Mouse (Mus musculus) liver, embryonic 14 days (tissue): ENCODE measurements around the gene Hkdc1. TPM values are rescaled to one million over a fixed set of nuclear protein-coding genes. Genes with fewer than 3 reads are reported as not detected.

Experiments
- polyA plus RNA-seq: library from polyadenylated mRNA; depleted of rRNA; stranded (reverse); fragments of >200 nt; gene quantifications from 2 replicates; pipeline ENCODE4 v1.2.3, GENCODE M21; 2012; rRNA removed

Hkdc1 gene
- 3.7 and 4.4 TPM in 2 replicates for polyA plus RNA-seq

GRCm38 (mm10) chr10:62422255-62422654 is at the start of gene Hkdc1:
Hkdc1 (minus strand) TSS chr10:62422491.

GRCm38 (mm10) chr10:62449364-62450279 is 27.3 kb upstream of the Hkdc1 start, which contains the start of the genes 4930507D05Rik and Supv3l1:
4930507D05Rik (plus strand) TSS chr10:62449489.
Supv3l1 (minus strand) TSS chr10:62449738.

GRCm38 (mm10) chr10:62379808-62380207 is 42.5 kb downstream of the Hkdc1 start, which contains the start of gene Hk1:
Hk1 (minus strand) TSS chr10:62379908.

Other genes starting within 250 kb of the Hkdc1 start
- gene Tspan15, start 191.2 kb downstream of the Hkdc1 start, polyA plus RNA-seq = 6.0 and 6.5 TPM in 2 replicates
- not detected in 2 replicates for gene Tacr2, start 170.1 kb downstream of the Hkdc1 start, polyA plus RNA-seq
- gene Hk1, start 42.6 kb downstream of the Hkdc1 start, polyA plus RNA-seq = 55.1 and 58.8 TPM in 2 replicates
- gene 4930507D05Rik, start 27.0 kb upstream of the Hkdc1 start, polyA plus RNA-seq = 0.08 and 0.13 TPM in 2 replicates
- gene Supv3l1, start 27.2 kb upstream of the Hkdc1 start, polyA plus RNA-seq = 15.5 and 17.5 TPM in 2 replicates
- gene Vps26a, start 64.3 kb upstream of the Hkdc1 start, polyA plus RNA-seq = 15.3 and 18.9 TPM in 2 replicates
- gene Srgn, start 105.0 kb upstream of the Hkdc1 start, polyA plus RNA-seq = 24.8 and 34.5 TPM in 2 replicates
- 9.2 and 9.6 TPM in 2 replicates for gene Kif1bp, start 156.0 kb upstream of the Hkdc1 start, polyA plus RNA-seq
- gene Ddx21, start 179.8 kb upstream of the Hkdc1 start, polyA plus RNA-seq = 35.4 and 38.2 TPM in 2 replicates
- gene Ddx50, start 228.7 kb upstream of the Hkdc1 start, polyA plus RNA-seq = 23.9 and 26.9 TPM in 2 replicates